Mouse (Mus musculus) midbrain, postnatal 0 days (tissue): ENCODE data around the gene Hivep3. TPM values are rescaled to one million over a fixed set of nuclear protein-coding genes. Genes with fewer than 3 reads are reported as not detected.
A peak's percentile ranks its signal among the peaks of the same experiment; 100 is the strongest.

ENCODE experiments used
- ATAC-seq: fragments of 200-750 bp; cut with Nextera tagmentation; 2 replicates; pipeline ENCODE4 v1.8.0; 2017; ENCODE audit warnings: moderate number of reproducible peaks, mild to moderate bottlenecking, moderate TSS enrichment, moderate library complexity; ENCODE audit not compliant: low FRiP score
- DNase-seq: peaks from one replicate; pipeline ENCODE4 v3.0.0-alpha.2; 2015; ENCODE audit warnings: low spot score
- H3K27ac ChIP-seq: fragments of 300-500 bp; sonication (generic); 2 replicates; pipeline ENCODE4 v1.5.1; 2014; ENCODE audit warnings: low read depth, mild to moderate bottlenecking, low read length, mixed read lengths
- H3K27me3 ChIP-seq: fragments of 300-500 bp; sonication (generic); 2 replicates; pipeline ENCODE4 v1.6.1; 2014; ENCODE audit warnings: low read length, control low read depth, mixed read lengths; ENCODE audit not compliant: insufficient read depth
- H3K36me3 ChIP-seq: fragments of 300-500 bp; sonication (generic); 2 replicates; pipeline ENCODE4 v1.6.1; 2014; ENCODE audit warnings: low read length, control low read depth, mixed read lengths; ENCODE audit not compliant: insufficient read depth
- H3K4me1 ChIP-seq: fragments of 300-500 bp; sonication (generic); 2 replicates; pipeline ENCODE4 v1.6.1; 2014; ENCODE audit warnings: mild to moderate bottlenecking, control low read depth, antibody characterized with exemption, low read length, mixed read lengths; ENCODE audit not compliant: insufficient read depth
- H3K4me2 ChIP-seq: fragments of 300-500 bp; sonication (generic); 2 replicates; pipeline ENCODE4 v1.6.1; 2014; ENCODE audit warnings: low read depth, mild to moderate bottlenecking, low read length, mixed read lengths; ENCODE audit not compliant: poor library complexity, severe bottlenecking
- H3K4me3 ChIP-seq: fragments of 300-500 bp; sonication (generic); 2 replicates; pipeline ENCODE4 v1.5.1; 2014; ENCODE audit warnings: low read depth, mild to moderate bottlenecking, low read length, moderate library complexity
- H3K9ac ChIP-seq: fragments of 300-500 bp; sonication (generic); replicated peaks from 2 replicates; pipeline ENCODE4 v1.6.1; 2014; ENCODE audit warnings: mild to moderate bottlenecking, low read length, moderate library complexity, mixed read lengths; ENCODE audit not compliant: poor library complexity, severe bottlenecking
- H3K9me3 ChIP-seq: fragments of 300-500 bp; sonication (generic); 2 replicates; pipeline ENCODE4 v1.6.1; 2016; ENCODE audit warnings: low read length, control low read depth
- CTCF ChIP-seq: IDR thresholded peaks from 2 replicates; pipeline ENCODE4 v1.5.1; 2016; ENCODE audit warnings: antibody characterized with exemption, mild to moderate bottlenecking
- WGBS: fragments of 180-500 bp; shearing (Covaris S2); extraction: QIAGEN DNeasy Blood & Tissue Kit; methylation state at CpG from one replicate; pipeline ENCODE4 v1.1.7; 2014; 5-methylcytosine and 5-hydroxymethylcytosine counted together
- polyA plus RNA-seq: library from polyadenylated mRNA; unstranded; fragments of >200 nt; fragmentation: Nextera tagmentation; extraction: Ambion mirVana; gene quantifications from 2 replicates; pipeline ENCODE4 v1.2.1, GENCODE M21; 2015
- total RNA-seq: library from RNA; depleted of rRNA; stranded (reverse); fragments of >200 nt; gene quantifications from 2 replicates; pipeline ENCODE4 v1.2.3, GENCODE M21; 2014

Gene Hivep3
- total and polyA plus RNA-seq, 2 experiments from 2014 or later, result 16.5 to 18.3 TPM

DNA sequence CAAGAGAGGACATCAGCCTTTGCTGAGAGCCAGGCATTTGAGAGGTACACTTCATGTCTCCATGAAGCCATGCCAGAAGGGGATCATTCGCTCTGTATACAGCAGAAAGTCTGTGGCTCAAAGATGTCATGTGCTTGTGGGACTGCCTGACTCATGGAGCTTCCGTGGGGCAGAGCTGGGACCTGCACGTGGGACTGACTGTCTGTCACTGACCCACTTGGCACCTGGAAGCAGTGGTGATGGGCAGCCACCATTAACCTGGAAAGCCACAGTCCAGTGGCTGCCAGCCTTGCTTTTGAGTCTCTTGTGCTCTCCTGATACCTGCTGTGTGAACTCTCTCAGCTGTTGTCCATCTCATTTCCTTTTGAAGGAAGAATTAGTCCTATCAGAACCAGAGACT, 256.8 kb downstream of the Hivep3 start:
- Histone ChIP-seq H3K4me1 (peaks cover 23% of the 10 kb centered on the region), H3K27ac (no peak overlapping the region), H3K9me3 (no peaks in the 10 kb centered on the region), H3K4me2 (no peak overlapping the region), H3K9ac (no peak overlapping the region), H3K4me3 (no peak overlapping the region), H3K27me3 (no peaks in the 10 kb centered on the region), H3K36me3 (no peaks in the 10 kb centered on the region)
- 76% methylated on average over 3 of the region's 3 CpGs for WGBS
- no peak for TF ChIP-seq CTCF
- ATAC-seq, result no peak
- no peak for DNase-seq

DNA sequence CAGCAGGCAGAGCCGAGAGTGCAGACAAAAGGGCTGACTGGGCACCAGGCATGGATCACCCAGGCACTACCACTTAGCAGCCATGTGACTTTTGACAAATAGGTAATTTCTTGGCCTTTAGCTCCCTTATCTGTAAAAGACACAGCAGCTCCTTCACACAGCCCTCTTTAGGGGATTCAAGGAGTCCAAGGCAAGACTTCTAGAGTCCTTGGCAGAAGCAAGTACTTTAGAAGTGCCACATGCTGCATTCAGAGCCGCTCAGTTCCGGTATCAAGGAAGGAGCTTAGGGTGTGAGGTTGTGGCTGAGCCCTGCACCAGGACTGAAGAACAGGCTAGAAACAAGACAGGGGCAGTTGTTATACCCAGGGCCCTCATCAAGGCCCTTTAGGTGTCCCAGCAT, 257.3 kb downstream of the Hivep3 start:
- DNase-seq, result no peak
- Histone ChIP-seq H3K4me2 (no peak overlapping the region), H3K4me3 (no peak overlapping the region), H3K27ac (no peak overlapping the region), H3K36me3 (no peaks in the 10 kb centered on the region), H3K4me1 (peaks cover 23% of the 10 kb centered on the region), H3K9ac (no peak overlapping the region), H3K9me3 (no peaks in the 10 kb centered on the region), H3K27me3 (no peaks in the 10 kb centered on the region)
- no peak for ATAC-seq
- no peak for TF ChIP-seq CTCF
- 81% methylated on average over 3 of the region's 3 CpGs for WGBS

DNA sequence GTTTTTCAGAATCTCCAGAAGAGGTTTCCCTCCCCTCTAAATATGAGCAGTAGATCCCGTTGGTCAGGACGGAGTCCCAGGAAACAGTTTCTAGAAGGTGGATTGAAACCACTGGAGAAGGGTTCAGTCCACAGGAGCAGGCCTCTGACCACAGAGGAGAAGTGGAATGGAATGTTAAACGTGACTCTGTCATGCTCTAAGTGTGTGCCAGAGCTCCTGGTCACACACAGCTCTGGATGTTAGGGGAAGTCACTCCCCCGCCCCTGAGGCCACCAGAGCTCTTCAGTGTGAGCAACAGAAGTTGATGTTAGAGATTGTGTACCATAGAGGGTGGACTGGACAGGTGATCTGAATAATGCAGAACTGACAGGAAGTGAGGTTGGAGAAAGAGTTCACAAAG, 258.2 kb downstream of the Hivep3 start:
- no peaks in the 10 kb centered on the region for H3K9me3 ChIP-seq
- no peaks in the 10 kb centered on the region for H3K27me3 ChIP-seq
- no peak overlapping the region for H3K9ac ChIP-seq
- H3K4me1 ChIP-seq, result peaks cover 15% of the 10 kb centered on the region
- DNase-seq (no peak), ATAC-seq (no peak)
- WGBS, result 78% methylated on average over 4 of the region's 4 CpGs
- H3K4me3 ChIP-seq, result no peak overlapping the region
- no peaks in the 10 kb centered on the region for H3K36me3 ChIP-seq
- no peak overlapping the region for H3K4me2 ChIP-seq
- no peak overlapping the region for H3K27ac ChIP-seq
- no peak for TF ChIP-seq CTCF

GRCm38 (mm10) chr4:119996377-119996776, 262.8 kb downstream of the Hivep3 start:
- DNase-seq, result no peak
- Histone ChIP-seq H3K27me3 (no peaks in the 10 kb centered on the region), H3K9ac (no peak overlapping the region), H3K4me2 (no peak overlapping the region), H3K27ac (no peak overlapping the region), H3K4me3 (no peak overlapping the region), H3K36me3 (no peaks in the 10 kb centered on the region), H3K4me1 (no peaks in the 10 kb centered on the region), H3K9me3 (no peaks in the 10 kb centered on the region)
- TF ChIP-seq CTCF, result peak; percentile 32
- WGBS, result 89% methylated on average over 1 of the region's 1 CpGs
- ATAC-seq, result no peak

DNA sequence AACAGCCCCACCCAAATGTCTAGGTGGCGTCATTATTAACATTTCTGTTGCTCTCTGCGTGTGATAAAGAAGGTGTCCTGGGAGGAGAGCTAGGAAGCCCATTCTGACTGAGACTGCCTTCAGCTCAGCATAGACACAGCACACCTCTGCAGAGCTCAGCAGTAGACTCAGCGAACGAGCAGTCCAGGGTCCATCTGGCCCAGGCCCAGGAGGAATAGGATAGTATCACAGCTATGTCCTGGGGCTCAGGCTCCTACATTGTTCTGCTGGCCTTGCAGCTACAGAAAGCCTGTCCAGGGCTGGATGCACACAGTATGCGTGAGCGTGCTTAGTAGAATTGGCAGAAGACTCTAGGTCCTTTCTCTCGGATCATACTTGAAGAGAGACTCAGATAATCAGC, 263.8 kb downstream of the Hivep3 start:
- H3K4me2 ChIP-seq, result no peak overlapping the region
- WGBS, result 91% methylated on average over 7 of the region's 7 CpGs
- H3K4me3 ChIP-seq, result no peak overlapping the region
- no peaks in the 10 kb centered on the region for H3K27me3 ChIP-seq
- no peak for TF ChIP-seq CTCF
- ATAC-seq (no peak), DNase-seq (no peak)
- H3K9ac ChIP-seq, result no peak overlapping the region
- no peaks in the 10 kb centered on the region for H3K9me3 ChIP-seq
- no peak overlapping the region for H3K27ac ChIP-seq
- no peaks in the 10 kb centered on the region for H3K36me3 ChIP-seq
- no peaks in the 10 kb centered on the region for H3K4me1 ChIP-seq

- Histone ChIP-seq H3K9ac (no peak overlapping the region), H3K4me2 (no peak overlapping the region), H3K36me3 (no peaks in the 10 kb centered on the region), H3K9me3 (no peaks in the 10 kb centered on the region), H3K4me1 (no peaks in the 10 kb centered on the region), H3K4me3 (no peak overlapping the region), H3K27me3 (no peaks in the 10 kb centered on the region), H3K27ac (no peak overlapping the region)
- ATAC-seq (no peak), DNase-seq (no peak)
- no peak for TF ChIP-seq CTCF
- WGBS, result 72% methylated on average over 5 of the region's 5 CpGs
These were observed 265.3 kb downstream of the Hivep3 start for GRCm38 (mm10) chr4:119998911-119999310.
